Mouse (Mus musculus) spleen, adult 12 weeks (tissue): ENCODE results near the gene Pus7l.

ENCODE experiments used
- DNase-seq: peaks from one replicate; pipeline ENCODE4 v3.0.0; 2022; ENCODE audit warnings: low spot score

Gene Pus7l

GRCm38 (mm10) chr15:94477287-94477686, 66.1 kb downstream of the Pus7l start:
- no peak for DNase-seq

GRCm38 (mm10) chr15:94475975-94476374, 67.4 kb downstream of the Pus7l start:
- no peak for DNase-seq
